Mouse (Mus musculus) hindlimb bud, embryonic 11.5 days (tissue): ENCODE measurements around the gene Lgmn.
A peak's percentile ranks its signal among the peaks of the same experiment; 100 is the strongest.

ENCODE experiments used
- DNase-seq: peaks from one replicate; pipeline ENCODE4 v3.0.0-alpha.2; 2012; ENCODE audit warnings: low read depth, low spot score; ENCODE audit errors: extremely low spot score

Lgmn gene

DNA sequence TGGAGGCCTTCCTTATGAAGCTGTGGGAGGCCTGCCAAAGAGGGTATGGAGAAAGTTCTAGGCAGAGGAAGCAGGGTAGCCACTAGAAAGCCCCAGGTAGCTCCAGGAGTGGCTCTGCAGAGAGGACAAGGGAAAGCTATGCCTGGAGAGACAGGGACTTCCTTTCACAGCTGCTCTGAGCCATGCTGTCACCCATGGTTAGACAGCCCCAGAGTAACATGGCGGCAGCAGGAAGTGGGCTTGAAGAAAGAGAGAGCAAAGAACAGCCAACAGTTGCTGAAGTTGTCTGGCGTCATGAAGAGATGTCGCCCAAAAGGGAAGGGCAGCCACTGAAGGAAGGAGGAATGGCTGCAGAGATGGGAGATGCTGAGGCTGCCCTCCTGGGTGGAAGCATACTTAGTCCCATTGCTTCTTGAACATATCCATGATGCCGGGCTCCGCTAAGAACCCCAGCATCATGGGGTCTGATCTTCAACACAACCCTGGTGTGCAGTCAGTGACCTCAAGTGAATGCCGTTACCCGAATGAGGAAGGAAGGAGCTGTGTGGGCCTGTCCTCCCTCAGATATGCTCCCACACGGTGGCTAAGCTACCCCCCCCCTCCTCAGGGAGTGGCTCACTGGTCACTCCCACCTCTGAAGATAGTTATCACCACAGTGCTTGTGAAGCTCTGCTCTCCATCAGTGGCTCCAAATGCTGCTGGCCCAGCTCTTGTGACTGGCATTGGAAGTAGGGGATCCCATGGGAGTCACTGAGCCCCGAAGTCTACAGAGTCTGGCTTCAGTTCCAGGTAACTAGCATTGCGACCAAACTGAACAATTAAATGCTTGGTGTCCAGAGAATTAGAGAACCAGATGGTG, 85.3 kb downstream of the Lgmn start:
- no peak for DNase-seq

DNA sequence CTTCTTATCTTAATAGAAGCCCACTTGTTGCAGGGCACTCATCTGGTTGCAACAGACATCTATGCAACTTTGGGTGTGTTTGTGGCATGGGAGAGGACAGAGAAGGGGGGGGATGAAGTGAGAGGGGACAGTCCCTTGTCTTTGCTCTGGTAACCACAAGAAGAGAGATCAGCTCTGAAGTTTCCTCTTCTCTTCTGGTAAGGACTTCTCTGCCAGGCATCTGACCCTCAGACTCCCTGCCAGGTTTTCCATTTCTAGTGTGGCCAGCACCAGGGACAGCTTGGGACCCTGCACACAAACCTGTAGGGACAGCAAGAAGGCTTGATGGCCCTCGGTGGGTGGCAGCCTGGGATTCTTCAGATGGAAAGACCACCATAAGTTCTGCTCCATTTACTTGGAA, 88.6 kb downstream of the Lgmn start:
- no peak for DNase-seq

DNA sequence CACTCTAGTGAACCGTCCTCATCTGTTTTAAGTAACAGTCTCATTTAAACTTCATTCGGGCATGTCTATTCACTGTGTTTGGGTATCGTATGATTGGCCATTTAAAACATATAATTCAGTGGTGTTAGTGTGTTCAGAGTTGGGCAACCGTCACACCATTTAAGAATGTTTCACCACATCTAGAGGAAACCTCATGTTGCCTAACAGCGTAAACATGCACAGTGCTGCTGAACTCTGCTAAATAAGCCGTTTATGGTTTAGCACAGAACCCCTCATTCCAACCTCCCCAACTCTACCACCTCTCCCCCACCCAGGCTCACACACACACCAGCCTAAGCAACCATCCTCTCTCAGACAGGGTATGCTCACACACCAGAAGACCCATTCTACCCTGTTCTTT, 91.2 kb downstream of the Lgmn start:
- DNase-seq, result no peak

DNA sequence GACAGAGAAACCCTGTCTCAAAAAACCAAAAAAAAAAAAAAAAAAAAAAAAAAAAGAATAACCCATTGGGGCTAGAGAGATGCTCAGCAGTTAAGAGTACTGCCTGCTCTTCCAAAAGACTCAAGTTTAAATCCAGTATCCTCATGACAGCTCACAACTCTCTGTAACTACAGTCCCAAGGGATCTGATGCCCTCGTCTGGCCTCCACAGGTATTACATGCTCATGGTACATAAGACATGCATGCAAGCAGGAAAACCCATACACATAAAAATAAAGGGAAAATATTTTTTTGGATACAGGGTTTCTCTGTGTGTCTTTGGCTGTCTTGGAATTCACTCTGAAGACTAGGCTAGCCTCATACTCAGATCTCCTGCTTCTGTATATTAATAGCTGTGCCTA, 93.1 kb downstream of the Lgmn start:
- DNase-seq, result no peak

DNA sequence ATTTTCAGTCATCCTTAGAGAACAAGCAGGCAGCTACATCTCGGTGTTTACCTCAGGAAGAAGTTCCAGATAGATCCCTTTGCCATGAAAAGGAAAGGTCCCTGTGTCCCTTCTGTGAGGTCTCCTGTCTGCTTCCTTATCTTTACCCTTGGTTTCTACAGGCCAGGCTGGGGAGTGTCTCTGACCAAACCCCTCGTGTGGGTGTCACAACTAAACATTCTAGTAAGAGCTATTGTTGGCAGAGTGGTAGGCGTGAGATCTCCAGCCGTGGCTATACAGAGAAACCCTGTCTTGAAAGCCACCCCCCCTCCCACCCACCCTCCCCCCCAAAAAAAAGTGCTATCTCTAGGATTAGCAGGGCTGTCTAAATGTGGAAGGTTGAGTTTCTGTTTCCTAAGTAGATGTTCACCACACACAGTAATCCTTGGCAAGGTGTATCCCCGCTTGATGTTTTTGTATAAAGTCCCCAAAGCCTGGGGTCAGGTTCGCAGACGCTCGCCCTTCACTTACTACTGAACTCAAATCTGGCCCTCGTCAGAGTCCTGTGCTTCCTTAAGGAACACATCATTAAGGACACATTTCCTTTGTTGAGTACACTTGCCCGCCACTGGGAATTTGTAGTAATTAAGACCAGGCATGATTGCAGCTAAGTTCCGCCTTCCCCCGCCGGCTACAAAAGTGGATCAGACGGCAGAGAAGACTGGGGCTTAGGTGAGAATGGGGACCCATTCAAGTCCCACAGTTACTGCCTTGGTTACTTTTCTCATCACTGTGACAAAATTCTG, 94.4 kb downstream of the Lgmn start:
- DNase-seq, result peak; percentile 24
